Mouse (Mus musculus): ENCODE data around the gene Catsper1.

DNA sequence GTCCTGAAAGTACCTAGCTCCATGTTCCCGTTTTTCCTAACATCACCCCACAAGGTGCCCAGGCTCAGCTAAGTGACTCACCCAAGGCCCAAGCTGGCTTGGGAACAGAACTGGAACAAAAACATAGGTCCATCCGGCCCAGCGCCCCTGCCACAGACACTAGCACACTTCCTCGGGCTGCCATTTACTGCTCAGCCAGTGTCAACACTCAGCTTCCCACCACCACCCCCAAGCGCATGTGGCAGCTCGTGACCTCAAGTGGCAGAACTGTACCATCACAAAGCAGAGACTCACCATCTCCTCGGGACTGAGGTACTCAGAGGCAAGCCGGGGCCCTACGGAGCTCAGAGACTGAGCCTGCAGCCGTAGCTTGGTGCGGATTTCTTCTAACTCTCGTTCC, 47.8 kb downstream of the Catsper1 start:
- TF ChIP-seq GATA1 (IDR thresholded peaks at IDR 0.05; ENCODE audit: low read length): no peak
- no peak for TF ChIP-seq TAL1 (IDR thresholded peaks at IDR 0.05; ENCODE audit: low read length)
